Mouse (Mus musculus): ENCODE results near the gene Cope.

The Cope gene

GRCm38 (mm10) chr8:70351035-70351999 is 49.0 kb downstream of the Cope start:
- H3K36me3 ChIP-seq (ENCODE audit: control insufficient read depth, insufficient read depth, low read length, poor library complexity, severe bottlenecking) = no peaks in the 10 kb centered on the region; the same call in 1 of the 2 replicates
- no peak for DNase-seq (ENCODE audit: low read depth, low spot score)
- H3K27me3 ChIP-seq (ENCODE audit: control insufficient read depth, insufficient read depth, low read length, poor library complexity, severe bottlenecking) = no peaks in the 10 kb centered on the region

GRCm38 (mm10) chr8:70352000-70352384 is 49.7 kb downstream of the Cope start:
- Histone ChIP-seq H3K27me3 (ENCODE audit: control insufficient read depth, insufficient read depth, low read length, poor library complexity, severe bottlenecking) (no peaks in the 10 kb centered on the region), H3K36me3 (ENCODE audit: control insufficient read depth, insufficient read depth, low read length, poor library complexity, severe bottlenecking) (no peaks in the 10 kb centered on the region; the same call in 1 of the 2 replicates)
- DNase-seq (ENCODE audit: low read depth, low spot score) = no peak

- no peak for DNase-seq (ENCODE audit: low read depth, low spot score)
- Histone ChIP-seq H3K27me3 (ENCODE audit: control insufficient read depth, insufficient read depth, low read length, poor library complexity, severe bottlenecking) (no peaks in the 10 kb centered on the region), H3K36me3 (ENCODE audit: control insufficient read depth, insufficient read depth, low read length, poor library complexity, severe bottlenecking) (no peaks in the 10 kb centered on the region; the same call in 1 of the 2 replicates)
Measured at GRCm38 (mm10) chr8:70352657-70353151, 50.4 kb downstream of the Cope start.

- peak; percentile 100 for DNase-seq (ENCODE audit: low read depth, low spot score)
- H3K27me3 ChIP-seq (ENCODE audit: control insufficient read depth, insufficient read depth, low read length, poor library complexity, severe bottlenecking) = no peaks in the 10 kb centered on the region
- H3K36me3 ChIP-seq (ENCODE audit: control insufficient read depth, insufficient read depth, low read length, poor library complexity, severe bottlenecking) = no peaks in the 10 kb centered on the region; the same call in 1 of the 2 replicates
Measured at GRCm38 (mm10) chr8:70353194-70353817, 51.0 kb downstream of the Cope start, which contains the start of gene Upf1. Upf1 (minus strand) TSS chr8:70353278.

GRCm38 (mm10) chr8:70354004-70354403 is 51.7 kb downstream of the Cope start:
- DNase-seq (ENCODE audit: low read depth, low spot score) = peak; percentile 27
- H3K27me3 ChIP-seq (ENCODE audit: control insufficient read depth, insufficient read depth, low read length, poor library complexity, severe bottlenecking) = no peaks in the 10 kb centered on the region
- no peaks in the 10 kb centered on the region; the same call in 1 of the 2 replicates for H3K36me3 ChIP-seq (ENCODE audit: control insufficient read depth, insufficient read depth, low read length, poor library complexity, severe bottlenecking)

- H3K36me3 ChIP-seq (ENCODE audit: control insufficient read depth, insufficient read depth, low read length, poor library complexity, severe bottlenecking) = no peaks in the 10 kb centered on the region
- H3K27me3 ChIP-seq (ENCODE audit: control insufficient read depth, insufficient read depth, low read length, poor library complexity, severe bottlenecking) = no peaks in the 10 kb centered on the region
- no peak for DNase-seq (ENCODE audit: low read depth, low spot score)
Measured at GRCm38 (mm10) chr8:70356111-70356510, 53.8 kb downstream of the Cope start.

GRCm38 (mm10) chr8:70359411-70359810 is 57.1 kb downstream of the Cope start:
- H3K36me3 ChIP-seq (ENCODE audit: control insufficient read depth, insufficient read depth, low read length, poor library complexity, severe bottlenecking) = no peaks in the 10 kb centered on the region
- DNase-seq (ENCODE audit: low read depth, low spot score) = no peak

GRCm38 (mm10) chr8:70360769-70361168 is 58.5 kb downstream of the Cope start:
- Histone ChIP-seq H3K36me3 (ENCODE audit: control insufficient read depth, insufficient read depth, low read length, poor library complexity, severe bottlenecking) (no peaks in the 10 kb centered on the region), H3K27me3 (ENCODE audit: control insufficient read depth, insufficient read depth, low read length, poor library complexity, severe bottlenecking) (no peaks in the 10 kb centered on the region)
- DNase-seq (ENCODE audit: low read depth, low spot score) = peak; percentile 55

More at GRCm38 (mm10) chr8:70359411-70359810, 57.1 kb downstream of the Cope start:
- no peaks in the 10 kb centered on the region for H3K27me3 ChIP-seq (ENCODE audit: control insufficient read depth, insufficient read depth, low read length, poor library complexity, severe bottlenecking)

GRCm38 (mm10) chr8:70361484-70362032 is 59.2 kb downstream of the Cope start:
- no peaks in the 10 kb centered on the region for H3K27me3 ChIP-seq (ENCODE audit: control insufficient read depth, insufficient read depth, low read length, poor library complexity, severe bottlenecking)
- no peaks in the 10 kb centered on the region for H3K36me3 ChIP-seq (ENCODE audit: control insufficient read depth, insufficient read depth, low read length, poor library complexity, severe bottlenecking)
- no peak for DNase-seq (ENCODE audit: low read depth, low spot score)
